Mouse (Mus musculus): ENCODE data around the gene Hprt. TPM values are rescaled to one million over a fixed set of nuclear protein-coding genes. Genes with fewer than 3 reads are reported as not detected.

Gene Hprt
- polyA plus RNA-seq, 1 experiment from 2014 or later = 83.1 TPM

DNA sequence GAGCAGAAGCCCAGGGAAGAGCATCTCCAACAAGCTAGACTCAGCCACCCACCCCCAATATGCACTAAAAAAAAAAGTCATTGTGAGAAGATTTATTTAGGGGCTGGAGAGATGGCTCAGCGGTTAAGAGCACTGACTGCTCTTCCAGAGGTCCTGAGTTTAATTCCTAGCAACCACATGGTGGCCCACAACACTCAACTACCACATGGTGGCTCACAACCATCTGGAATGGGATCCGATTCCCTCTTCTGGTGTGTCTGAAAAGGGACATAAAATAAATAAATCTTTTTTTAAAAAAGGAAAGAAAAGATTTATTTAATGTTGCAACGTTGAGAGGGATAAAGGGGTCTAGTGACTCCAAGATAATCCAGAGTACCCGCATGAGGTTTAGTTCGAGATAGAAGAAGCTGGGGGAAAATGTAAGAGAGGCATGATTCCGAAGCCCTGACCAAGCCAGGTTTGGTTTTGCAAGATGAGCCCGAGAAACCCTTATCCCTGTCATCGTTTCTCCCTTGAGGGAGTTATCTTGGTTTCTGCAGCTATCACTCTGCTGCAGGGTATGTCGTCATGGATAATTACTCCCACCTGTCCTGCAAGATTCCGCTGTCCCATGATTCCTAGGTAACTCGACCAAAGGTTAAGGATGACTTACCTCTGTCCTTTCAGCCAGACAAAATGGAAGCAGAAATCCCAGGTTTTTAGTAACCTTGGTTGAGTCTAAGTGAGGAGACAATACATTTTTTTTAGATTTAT lies 37.7 kb downstream of the Hprt start:
- Histone ChIP-seq H3K4me1 (ENCODE audit: control insufficient read depth, insufficient read depth, low read length) (no peaks in the 10 kb centered on the region), H3K36me3 (ENCODE audit: control insufficient read depth, insufficient read depth, low read length) (no peaks in the 10 kb centered on the region), H3K4me2 (ENCODE audit: low read length) (no peak overlapping the region), H3K9me3 (ENCODE audit: control insufficient read depth, low read length) (no peaks in the 10 kb centered on the region), H3K27me3 (ENCODE audit: control insufficient read depth, insufficient read depth, low read length) (no peaks in the 10 kb centered on the region), H3K9ac (replicated peaks; ENCODE audit: low read length) (no peak overlapping the region), H3K4me3 (replicated peaks; ENCODE audit: low read depth, low read length) (no peak overlapping the region), H3K27ac (replicated peaks; ENCODE audit: low read depth, low read length) (no peak overlapping the region)
- DNase-seq = peak; percentile 12
- ATAC-seq (ENCODE audit: low FRiP score, low TSS enrichment) = no peak
- 78% methylated on average over 11 of the region's 11 CpGs for WGBS

DNA sequence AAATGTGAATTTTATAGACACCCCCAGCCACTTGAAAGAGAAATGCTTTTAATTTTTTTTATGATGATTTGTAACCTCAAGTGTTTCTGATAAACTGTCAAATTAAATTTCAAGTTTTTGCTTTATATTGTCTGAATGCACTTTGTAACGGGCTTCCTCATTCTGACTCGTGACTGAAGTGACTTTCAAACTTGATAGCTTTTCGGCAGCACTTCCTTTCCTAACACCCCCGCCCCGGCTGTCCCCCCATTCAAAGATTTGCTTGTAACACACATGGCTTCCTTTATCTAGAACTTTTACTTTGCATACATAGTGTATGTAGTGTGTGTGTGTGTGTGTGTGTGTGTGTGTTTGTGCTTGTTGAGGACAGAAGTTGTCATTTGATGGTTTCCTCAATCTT lies 41.6 kb downstream of the Hprt start:
- Histone ChIP-seq H3K4me2 (ENCODE audit: low read length) (no peak overlapping the region), H3K4me3 (replicated peaks; ENCODE audit: low read depth, low read length) (no peak overlapping the region), H3K9me3 (ENCODE audit: control insufficient read depth, low read length) (no peaks in the 10 kb centered on the region), H3K4me1 (ENCODE audit: control insufficient read depth, insufficient read depth, low read length) (no peaks in the 10 kb centered on the region), H3K36me3 (ENCODE audit: control insufficient read depth, insufficient read depth, low read length) (no peaks in the 10 kb centered on the region), H3K27me3 (ENCODE audit: control insufficient read depth, insufficient read depth, low read length) (no peaks in the 10 kb centered on the region), H3K9ac (replicated peaks; ENCODE audit: low read length) (no peak overlapping the region), H3K27ac (replicated peaks; ENCODE audit: low read depth, low read length) (no peak overlapping the region)
- 83% methylated on average over 5 of the region's 5 CpGs for WGBS
- no peak for ATAC-seq (ENCODE audit: low FRiP score, low TSS enrichment)
- no peak for DNase-seq

DNA sequence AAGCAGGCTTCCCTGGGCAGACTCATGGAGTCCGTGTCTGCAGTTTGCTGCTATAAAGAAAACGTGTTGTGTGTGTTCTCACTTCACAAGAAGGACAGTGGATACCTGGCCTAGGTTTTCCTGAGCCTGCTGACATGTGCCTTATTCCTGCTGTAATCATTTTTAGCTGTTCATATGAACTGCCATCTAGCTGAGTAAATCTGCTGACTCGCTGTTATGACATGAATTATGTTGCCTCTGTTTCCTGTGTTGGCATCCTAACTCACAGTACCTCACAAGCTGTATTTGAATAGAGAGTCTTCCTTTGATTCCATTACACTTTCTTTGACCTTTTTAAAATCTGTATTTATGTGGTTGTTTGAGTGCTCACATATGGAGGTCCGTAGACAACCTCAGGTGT lies 50.3 kb downstream of the Hprt start:
- ATAC-seq (ENCODE audit: low FRiP score, low TSS enrichment) (no peak), DNase-seq (no peak)
- no peaks in the 10 kb centered on the region for H3K9me3 ChIP-seq (ENCODE audit: control insufficient read depth, low read length)
- H3K4me1 ChIP-seq (ENCODE audit: control insufficient read depth, insufficient read depth, low read length) = no peaks in the 10 kb centered on the region
- H3K9ac ChIP-seq (replicated peaks; ENCODE audit: low read length) = no peak overlapping the region
- H3K4me2 ChIP-seq (ENCODE audit: low read length) = no peak overlapping the region
- 93% methylated on average over 4 of the region's 4 CpGs for WGBS
- H3K27me3 ChIP-seq (ENCODE audit: control insufficient read depth, insufficient read depth, low read length) = no peaks in the 10 kb centered on the region
- no peaks in the 10 kb centered on the region for H3K36me3 ChIP-seq (ENCODE audit: control insufficient read depth, insufficient read depth, low read length)
- H3K27ac ChIP-seq (replicated peaks; ENCODE audit: low read depth, low read length) = no peak overlapping the region
- H3K4me3 ChIP-seq (replicated peaks; ENCODE audit: low read depth, low read length) = no peak overlapping the region

DNA sequence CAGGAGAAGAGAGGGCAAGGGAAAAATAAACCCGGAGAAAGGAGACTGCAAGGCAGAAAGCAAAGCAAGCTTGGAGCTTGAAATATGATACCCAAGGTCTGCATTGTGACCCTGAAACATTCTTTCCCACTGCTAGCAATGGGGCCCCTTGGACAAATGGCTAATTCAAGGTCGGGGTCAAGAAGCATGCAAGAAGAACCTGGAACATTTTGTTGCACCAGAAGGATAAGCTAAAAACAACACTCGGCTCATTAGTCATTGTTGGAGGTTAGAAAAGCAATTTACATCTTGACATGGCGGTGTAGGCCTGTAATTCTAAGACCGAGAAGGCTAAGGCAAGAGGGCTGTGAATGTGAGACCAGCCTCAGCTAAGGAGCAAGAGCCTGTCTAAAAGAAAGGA lies 51.7 kb downstream of the Hprt start:
- DNase-seq (no peak), ATAC-seq (ENCODE audit: low FRiP score, low TSS enrichment) (no peak)
- Histone ChIP-seq H3K4me3 (replicated peaks; ENCODE audit: low read depth, low read length) (no peak overlapping the region), H3K27me3 (ENCODE audit: control insufficient read depth, insufficient read depth, low read length) (no peaks in the 10 kb centered on the region), H3K36me3 (ENCODE audit: control insufficient read depth, insufficient read depth, low read length) (no peaks in the 10 kb centered on the region), H3K9ac (replicated peaks; ENCODE audit: low read length) (no peak overlapping the region), H3K27ac (replicated peaks; ENCODE audit: low read depth, low read length) (no peak overlapping the region), H3K4me2 (ENCODE audit: low read length) (no peak overlapping the region), H3K9me3 (ENCODE audit: control insufficient read depth, low read length) (no peaks in the 10 kb centered on the region), H3K4me1 (ENCODE audit: control insufficient read depth, insufficient read depth, low read length) (no peaks in the 10 kb centered on the region)
- WGBS = 70% methylated on average over 5 of the region's 5 CpGs

DNA sequence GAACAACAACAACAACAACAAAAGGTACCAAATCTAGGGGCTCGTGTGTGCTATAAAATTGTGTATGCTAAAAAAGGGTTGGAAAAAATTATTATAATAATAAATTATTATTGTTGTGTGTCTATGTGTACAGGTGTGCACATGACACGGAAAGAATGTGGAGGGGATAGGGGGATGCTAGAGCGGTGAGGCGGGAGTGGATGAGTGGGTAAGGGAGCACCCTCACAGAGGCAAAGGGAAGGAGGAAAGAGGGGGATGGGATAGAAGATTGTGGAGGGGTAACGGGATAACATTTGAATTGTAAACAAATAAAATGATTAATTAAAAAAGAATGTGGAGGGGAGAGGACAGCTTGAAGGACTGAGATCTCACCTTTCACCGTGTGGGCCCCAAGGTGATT lies 52.2 kb downstream of the Hprt start:
- Histone ChIP-seq H3K27me3 (ENCODE audit: control insufficient read depth, insufficient read depth, low read length) (no peaks in the 10 kb centered on the region), H3K4me3 (replicated peaks; ENCODE audit: low read depth, low read length) (no peak overlapping the region), H3K9ac (replicated peaks; ENCODE audit: low read length) (no peak overlapping the region), H3K27ac (replicated peaks; ENCODE audit: low read depth, low read length) (no peak overlapping the region), H3K4me1 (ENCODE audit: control insufficient read depth, insufficient read depth, low read length) (no peaks in the 10 kb centered on the region), H3K36me3 (ENCODE audit: control insufficient read depth, insufficient read depth, low read length) (no peaks in the 10 kb centered on the region), H3K9me3 (ENCODE audit: control insufficient read depth, low read length) (no peaks in the 10 kb centered on the region), H3K4me2 (ENCODE audit: low read length) (no peak overlapping the region)
- WGBS = 88% methylated on average over 6 of the region's 6 CpGs
- ATAC-seq (ENCODE audit: low FRiP score, low TSS enrichment) (no peak), DNase-seq (no peak)

DNA sequence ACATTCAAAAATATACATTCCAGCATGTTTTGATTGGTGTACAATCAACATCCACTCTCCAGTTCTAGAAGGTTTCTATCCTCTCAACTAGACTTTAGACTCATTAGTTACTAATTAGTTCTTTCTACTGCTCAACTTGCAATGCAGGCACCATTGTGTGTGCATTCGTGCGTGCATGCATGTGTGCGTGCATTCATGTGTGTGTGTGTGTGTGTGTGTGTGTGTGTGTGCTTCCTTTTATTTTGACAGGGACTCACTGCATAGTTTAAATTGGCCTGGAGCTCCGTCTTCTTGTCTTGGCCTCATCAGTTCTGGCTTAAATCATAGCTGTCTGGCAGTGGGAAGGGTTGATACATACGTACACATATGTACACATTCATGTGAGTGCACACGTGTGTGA lies 53.1 kb downstream of the Hprt start:
- Histone ChIP-seq H3K4me1 (ENCODE audit: control insufficient read depth, insufficient read depth, low read length) (no peaks in the 10 kb centered on the region), H3K4me2 (ENCODE audit: low read length) (no peak overlapping the region), H3K27me3 (ENCODE audit: control insufficient read depth, insufficient read depth, low read length) (no peaks in the 10 kb centered on the region), H3K4me3 (replicated peaks; ENCODE audit: low read depth, low read length) (no peak overlapping the region), H3K27ac (replicated peaks; ENCODE audit: low read depth, low read length) (no peak overlapping the region), H3K9ac (replicated peaks; ENCODE audit: low read length) (no peak overlapping the region), H3K9me3 (ENCODE audit: control insufficient read depth, low read length) (no peaks in the 10 kb centered on the region), H3K36me3 (ENCODE audit: control insufficient read depth, insufficient read depth, low read length) (no peaks in the 10 kb centered on the region)
- no peak for DNase-seq
- WGBS = 86% methylated on average over 6 of the region's 6 CpGs
- ATAC-seq (ENCODE audit: low FRiP score, low TSS enrichment) = no peak

DNA sequence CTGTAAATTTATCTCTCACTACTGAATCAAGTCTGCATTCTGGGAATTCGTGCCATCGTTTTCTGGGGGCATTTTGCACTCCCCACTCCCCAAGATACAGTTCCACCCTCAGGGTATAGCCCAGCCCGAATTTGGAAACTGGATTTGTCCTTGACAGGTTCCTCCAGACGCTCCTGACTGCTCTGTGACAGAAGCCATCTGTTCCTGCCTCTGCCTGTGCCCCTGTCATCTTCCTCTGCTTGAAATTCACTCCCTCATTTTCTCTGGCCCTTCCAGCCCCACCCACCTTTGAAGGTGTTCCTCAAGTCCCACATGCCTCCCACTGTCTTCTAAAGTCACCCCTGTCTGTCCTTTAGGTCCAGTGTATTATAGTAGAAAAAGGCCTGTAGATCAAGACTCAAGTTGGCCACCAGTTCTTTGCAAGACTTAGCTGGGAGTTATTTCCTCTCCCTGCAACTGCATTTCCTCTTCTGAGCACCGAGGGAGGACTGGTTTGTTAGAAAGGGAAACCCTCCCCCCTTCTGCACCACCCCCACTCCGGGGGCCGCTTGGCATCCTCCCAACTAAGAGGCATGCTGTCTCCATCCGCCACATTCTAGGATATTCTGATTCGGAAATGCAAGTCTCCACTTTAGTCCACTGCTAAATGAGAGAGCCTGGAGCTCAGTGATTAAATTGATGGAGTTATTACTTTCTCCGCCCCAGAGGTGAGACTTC lies 57.4 kb downstream of the Hprt start:
- WGBS = 51% methylated on average over 10 of the region's 10 CpGs
- DNase-seq = no peak
- ATAC-seq (ENCODE audit: low FRiP score, low TSS enrichment) = no peak
- H3K36me3 ChIP-seq (ENCODE audit: control insufficient read depth, insufficient read depth, low read length) = no peaks in the 10 kb centered on the region
- H3K4me3 ChIP-seq (replicated peaks; ENCODE audit: low read depth, low read length) = no peak overlapping the region
- H3K27ac ChIP-seq (replicated peaks; ENCODE audit: low read depth, low read length) = no peak overlapping the region
- no peaks in the 10 kb centered on the region for H3K9me3 ChIP-seq (ENCODE audit: control insufficient read depth, low read length)
- no peaks in the 10 kb centered on the region for H3K4me1 ChIP-seq (ENCODE audit: control insufficient read depth, insufficient read depth, low read length)
- H3K27me3 ChIP-seq (ENCODE audit: control insufficient read depth, insufficient read depth, low read length) = no peaks in the 10 kb centered on the region
- no peak overlapping the region for H3K9ac ChIP-seq (replicated peaks; ENCODE audit: low read length)
- H3K4me2 ChIP-seq (ENCODE audit: low read length) = no peak overlapping the region

DNA sequence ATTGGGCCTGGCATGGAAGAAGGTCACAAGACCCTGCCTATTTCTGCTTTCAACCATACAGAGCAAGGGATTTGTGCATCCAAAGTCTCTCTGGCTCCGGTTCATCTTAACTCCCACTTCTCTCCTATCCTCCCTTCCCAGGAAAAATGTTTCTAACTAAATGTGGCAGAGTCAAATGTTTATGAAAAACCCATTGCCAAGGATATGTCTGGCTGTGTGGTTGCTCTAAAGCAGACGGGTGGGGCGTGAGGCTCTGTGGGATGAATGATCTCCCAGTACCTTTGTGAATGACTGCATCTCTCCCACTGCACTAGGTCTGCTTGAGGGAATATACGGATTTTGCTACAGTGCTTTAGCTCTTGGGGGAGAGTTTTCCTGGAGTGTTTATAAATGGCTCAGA lies 58.1 kb downstream of the Hprt start:
- Histone ChIP-seq H3K4me2 (ENCODE audit: low read length) (no peak overlapping the region), H3K36me3 (ENCODE audit: control insufficient read depth, insufficient read depth, low read length) (no peaks in the 10 kb centered on the region), H3K9me3 (ENCODE audit: control insufficient read depth, low read length) (no peaks in the 10 kb centered on the region), H3K4me3 (replicated peaks; ENCODE audit: low read depth, low read length) (no peak overlapping the region), H3K27me3 (ENCODE audit: control insufficient read depth, insufficient read depth, low read length) (no peaks in the 10 kb centered on the region), H3K27ac (replicated peaks; ENCODE audit: low read depth, low read length) (no peak overlapping the region), H3K9ac (replicated peaks; ENCODE audit: low read length) (no peak overlapping the region), H3K4me1 (ENCODE audit: control insufficient read depth, insufficient read depth, low read length) (no peaks in the 10 kb centered on the region)
- no peak for ATAC-seq (ENCODE audit: low FRiP score, low TSS enrichment)
- DNase-seq = no peak
- 81% methylated on average over 4 of the region's 4 CpGs for WGBS

DNA sequence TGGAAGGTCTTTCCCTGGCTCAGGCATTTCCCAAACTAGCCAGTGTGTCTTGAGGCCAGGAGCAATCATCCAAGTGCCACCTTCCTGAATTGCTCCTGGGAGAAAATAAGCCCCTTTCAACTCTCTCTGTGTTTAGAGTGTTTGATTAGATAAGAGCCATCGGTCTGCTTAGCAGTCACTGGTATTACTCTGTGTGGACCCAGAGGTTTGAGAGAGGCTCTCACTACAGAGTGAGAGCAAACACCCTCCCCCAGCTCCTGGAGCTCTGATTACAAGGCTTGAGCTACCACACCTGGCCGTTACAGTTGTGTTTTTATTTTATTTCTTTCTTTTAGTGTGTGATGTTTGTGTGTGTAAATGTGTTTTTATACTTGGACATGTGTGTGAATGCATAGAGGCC lies 59.0 kb downstream of the Hprt start:
- Histone ChIP-seq H3K4me1 (ENCODE audit: control insufficient read depth, insufficient read depth, low read length) (no peaks in the 10 kb centered on the region), H3K9me3 (ENCODE audit: control insufficient read depth, low read length) (no peaks in the 10 kb centered on the region), H3K9ac (replicated peaks; ENCODE audit: low read length) (no peak overlapping the region), H3K27me3 (ENCODE audit: control insufficient read depth, insufficient read depth, low read length) (no peaks in the 10 kb centered on the region), H3K36me3 (ENCODE audit: control insufficient read depth, insufficient read depth, low read length) (no peaks in the 10 kb centered on the region), H3K27ac (replicated peaks; ENCODE audit: low read depth, low read length) (no peak overlapping the region), H3K4me2 (ENCODE audit: low read length) (no peak overlapping the region), H3K4me3 (replicated peaks; ENCODE audit: low read depth, low read length) (no peak overlapping the region)
- ATAC-seq (ENCODE audit: low FRiP score, low TSS enrichment) (no peak), DNase-seq (no peak)
- WGBS = 76% methylated on average over 2 of the region's 2 CpGs
